15 mouse cellular contexts compared by ENCODE assay signal in genomic region chr4:53246083-53246747, GRCm38 (mm10).
DNase-seq lines count a peak whose midpoint lies in the region; ATAC-seq and TF ChIP-seq lines count a peak whose summit lies in the region.
"Had no signal": no experiment of that assay in that cellular context is flagged by ENCODE, and none has a peak within 500 bp of the region (broad histone marks: within the 10 kb centered on the region; RNA-seq: fewer than 3 reads in every experiment).

No protein-coding gene starts in this region.

- no peak overlapping the region for H3K4me2 ChIP-seq in embryonic facial prominence, embryonic 14.5 days (ENCODE audit: low read depth, low read length)
- H3K4me2 ChIP-seq: embryonic facial prominence, embryonic 12.5 days; midbrain, embryonic 12.5 days; neural tube, embryonic 12.5 days had no signal

- peak; percentile 13 for DNase-seq in lung, postnatal 14 days
- DNase-seq in lung, adult 2 months = no peak
- DNase-seq in embryonic facial prominence, embryonic 14.5 days (ENCODE audit: low spot score) = peak; percentile 23
- peak; percentile 73 to 74 for DNase-seq in kidney, postnatal 25 days
- no peak for DNase-seq in urinary bladder, postnatal 4 days (ENCODE audit: low spot score in 2 of 2)
- DNase-seq in thymus, postnatal 10 days (ENCODE audit: low spot score in 2 of 2) = no peak
- DNase-seq: cerebellum, adult 11 months; gastrocnemius, postnatal 14 days; heart, postnatal 14 days; right cerebral cortex, postnatal 4 days; thymus, adult 2 months had no signal

- ATAC-seq in embryonic facial prominence, embryonic 14.5 days (ENCODE audit: low read depth) = no peak
- ATAC-seq in megakaryocyte-erythroid progenitor cell, adult 5-6 weeks (replicated peaks; ENCODE audit: low FRiP score, low TSS enrichment, poor library complexity, severe bottlenecking) = peak; percentile 86

- no peaks in the 10 kb centered on the region for H3K9me3 ChIP-seq in embryonic facial prominence, embryonic 14.5 days (ENCODE audit: control insufficient read depth, low read length)
- H3K9me3 ChIP-seq: embryonic facial prominence, embryonic 12.5 days; midbrain, embryonic 12.5 days; neural tube, embryonic 12.5 days had no signal

- H3K27ac ChIP-seq in embryonic facial prominence, embryonic 14.5 days (replicated peaks; ENCODE audit: low read depth, low read length) = peak overlapping the region; percentile 61; the same call in 1 of the 2 replicates
- H3K27ac ChIP-seq: embryonic facial prominence, embryonic 12.5 days; midbrain, embryonic 12.5 days; neural tube, embryonic 12.5 days had no signal

- peaks cover 5% of the 10 kb centered on the region; the same call in 1 of the 2 replicates for H3K4me1 ChIP-seq in lung, adult 2 months (ENCODE audit: control insufficient read depth, insufficient read depth, low read length)
- H3K4me1 ChIP-seq in embryonic facial prominence, embryonic 14.5 days (ENCODE audit: control insufficient read depth, insufficient read depth, low read length) = peaks cover 9% of the 10 kb centered on the region; the same call in 1 of the 2 replicates
- H3K4me1 ChIP-seq: midbrain, embryonic 12.5 days; neural tube, embryonic 12.5 days had no signal

- no peak for TF ChIP-seq CTCF in lung, adult 2 months (IDR thresholded peaks at IDR 0.05; ENCODE audit: insufficient read depth, low read length)

- WGBS in lung, adult 2 months = 66% methylated on average over 15 of the region's 15 CpGs
- WGBS in embryonic facial prominence, embryonic 14.5 days = 74% methylated on average over 15 of the region's 15 CpGs

- TF ChIP-seq POLR2A in lung, adult 2 months (IDR thresholded peaks at IDR 0.05; ENCODE audit: borderline replicate concordance, extremely low read depth, low read depth, low read length) = no peak

- no peaks in the 10 kb centered on the region for H3K27me3 ChIP-seq in embryonic facial prominence, embryonic 14.5 days (replicated peaks; ENCODE audit: control insufficient read depth, insufficient read depth, low read length)
- H3K27me3 ChIP-seq: embryonic facial prominence, embryonic 12.5 days; midbrain, embryonic 12.5 days; neural tube, embryonic 12.5 days had no signal

- no peak overlapping the region for H3K4me3 ChIP-seq in lung, adult 2 months (replicated peaks; ENCODE audit: extremely low read depth, low read depth, low read length)
- H3K4me3 ChIP-seq in embryonic facial prominence, embryonic 14.5 days (ENCODE audit: low read depth, low read length) = no peak overlapping the region
- H3K4me3 ChIP-seq: embryonic facial prominence, embryonic 12.5 days; midbrain, embryonic 12.5 days; neural tube, embryonic 12.5 days had no signal

- H3K36me3 ChIP-seq in embryonic facial prominence, embryonic 14.5 days (ENCODE audit: control insufficient read depth, insufficient read depth, low read length) = no peaks in the 10 kb centered on the region
- H3K36me3 ChIP-seq: embryonic facial prominence, embryonic 12.5 days; midbrain, embryonic 12.5 days; neural tube, embryonic 12.5 days had no signal

- no peak overlapping the region for H3K9ac ChIP-seq in embryonic facial prominence, embryonic 14.5 days (ENCODE audit: low read depth, low read length)
- H3K9ac ChIP-seq: embryonic facial prominence, embryonic 12.5 days; midbrain, embryonic 12.5 days; neural tube, embryonic 12.5 days had no signal

Comparison
In these comparisons a context has a peak if more than half of its experiments do, and no peak if none do; other contexts are left out.
1. DNase-seq: peak in lung, postnatal 14 days (single experiment), embryonic facial prominence, embryonic 14.5 days (single experiment) and kidney, postnatal 25 days (2 of 2); none in lung, adult 2 months (single experiment), urinary bladder, postnatal 4 days (0 of 2) and thymus, postnatal 10 days (0 of 2).